Comparison of ENCODE assay signal across 8 mouse cellular contexts in genomic region chr11:97052219-97052646, GRCm38 (mm10). TPM values are rescaled to one million over a fixed set of nuclear protein-coding genes. Genes with fewer than 3 reads are reported as not detected.
DNase-seq lines count a peak whose midpoint lies in the region; ATAC-seq lines count a peak whose summit lies in the region.

No protein-coding gene starts in this region.

- H3K9me3 ChIP-seq in embryonic facial prominence, embryonic 14.5 days (ENCODE audit: control insufficient read depth, low read length) = no peaks in the 10 kb centered on the region
- H3K9me3 ChIP-seq in kidney, embryonic 15.5 days (replicated peaks) = no peaks in the 10 kb centered on the region

- H3K27me3 ChIP-seq in embryonic facial prominence, embryonic 14.5 days (replicated peaks; ENCODE audit: control insufficient read depth, insufficient read depth, low read length) = no peaks in the 10 kb centered on the region
- H3K27me3 ChIP-seq in kidney, embryonic 15.5 days = no peaks in the 10 kb centered on the region

- peak overlapping the region; percentile 82; the same call in 1 of the 2 replicates for H3K4me2 ChIP-seq in embryonic facial prominence, embryonic 14.5 days (ENCODE audit: low read depth, low read length)
- peak overlapping the region; percentile 88 for H3K4me2 ChIP-seq in kidney, embryonic 15.5 days

- H3K27ac ChIP-seq in embryonic facial prominence, embryonic 14.5 days (replicated peaks; ENCODE audit: low read depth, low read length) = no peak overlapping the region
- no peak overlapping the region for H3K27ac ChIP-seq in kidney, embryonic 15.5 days

- 25% methylated on average over 7 of the region's 11 CpGs for WGBS in embryonic facial prominence, embryonic 14.5 days
- WGBS in kidney, embryonic 15.5 days = 24% methylated on average over 11 of the region's 11 CpGs

- no peak overlapping the region for H3K4me3 ChIP-seq in embryonic facial prominence, embryonic 14.5 days (ENCODE audit: low read depth, low read length)
- peak overlapping the region; percentile 63 for H3K4me3 ChIP-seq in kidney, embryonic 15.5 days (replicated peaks)

- DNase-seq in thymus, postnatal 4 days = peak; percentile 43
- no peak for DNase-seq in thymus, postnatal 0 days (ENCODE audit: low spot score)
- no peak for DNase-seq in embryonic facial prominence, embryonic 14.5 days (ENCODE audit: low spot score)
- peak; percentile 61 for DNase-seq in lung, postnatal 14 days
- no peak for DNase-seq in right cerebral cortex, postnatal 4 days
- DNase-seq in testis, postnatal 10 days (ENCODE audit: low spot score) = no peak
- DNase-seq in cerebellum, adult 11 months = no peak

- H3K36me3 ChIP-seq in embryonic facial prominence, embryonic 14.5 days (ENCODE audit: control insufficient read depth, insufficient read depth, low read length) = peaks cover 62% of the 10 kb centered on the region
- peaks cover 59% of the 10 kb centered on the region for H3K36me3 ChIP-seq in kidney, embryonic 15.5 days

- peaks cover 10% of the 10 kb centered on the region for H3K4me1 ChIP-seq in embryonic facial prominence, embryonic 14.5 days (ENCODE audit: control insufficient read depth, insufficient read depth, low read length)
- peaks cover 28% of the 10 kb centered on the region for H3K4me1 ChIP-seq in kidney, embryonic 15.5 days

- ATAC-seq in embryonic facial prominence, embryonic 14.5 days (ENCODE audit: low read depth) = no peak
- ATAC-seq in kidney, embryonic 15.5 days (replicated peaks; ENCODE audit: low FRiP score) = no peak

- H3K9ac ChIP-seq in embryonic facial prominence, embryonic 14.5 days (ENCODE audit: low read depth, low read length) = peak overlapping the region; percentile 81; the same call in 1 of the 2 replicates
- peak overlapping the region; percentile 63; the same call in 1 of the 2 replicates for H3K9ac ChIP-seq in kidney, embryonic 15.5 days

RNA-seq across cellular contexts. Expression of gene Osbpl7, which starts 1.8 kb away (rescaled TPM):
- polyA plus RNA-seq in thymus, postnatal 0 days (2015; fragmentation: Nextera tagmentation; extraction: Ambion mirVana) = 9.9 and 11.6 TPM in 2 replicates
- polyA plus RNA-seq in embryonic facial prominence, embryonic 14.5 days (2014; fragmentation: Nextera tagmentation; extraction: Ambion mirVana) = 5.0 and 7.1 TPM in 2 replicates
- 8.8 and 12.7 TPM in 2 replicates for polyA plus RNA-seq in kidney, embryonic 15.5 days (2015; fragmentation: Nextera tagmentation; extraction: Ambion mirVana)

RNA-seq across cellular contexts. Expression of gene Mrpl10, which starts 10.9 kb away (rescaled TPM):
- 72.4 and 72.8 TPM in 2 replicates for polyA plus RNA-seq in thymus, postnatal 0 days (2015; fragmentation: Nextera tagmentation; extraction: Ambion mirVana)
- 68.9 and 78.1 TPM in 2 replicates for polyA plus RNA-seq in embryonic facial prominence, embryonic 14.5 days (2014; fragmentation: Nextera tagmentation; extraction: Ambion mirVana)
- polyA plus RNA-seq in kidney, embryonic 15.5 days (2015; fragmentation: Nextera tagmentation; extraction: Ambion mirVana) = 90.0 and 91.3 TPM in 2 replicates

RNA-seq across cellular contexts. Expression of gene Lrrc46, which starts 11.0 kb away (rescaled TPM):
- polyA plus RNA-seq in thymus, postnatal 0 days (2015; fragmentation: Nextera tagmentation; extraction: Ambion mirVana) = 0.83 and 0.86 TPM in 2 replicates
- 2.5 and 7.3 TPM in 2 replicates for polyA plus RNA-seq in embryonic facial prominence, embryonic 14.5 days (2014; fragmentation: Nextera tagmentation; extraction: Ambion mirVana)
- 1.0 and 1.5 TPM in 2 replicates for polyA plus RNA-seq in kidney, embryonic 15.5 days (2015; fragmentation: Nextera tagmentation; extraction: Ambion mirVana)

RNA-seq across cellular contexts. Expression of gene Scrn2, which starts 22.5 kb away (rescaled TPM):
- 23.1 and 25.8 TPM in 2 replicates for polyA plus RNA-seq in thymus, postnatal 0 days (2015; fragmentation: Nextera tagmentation; extraction: Ambion mirVana)
- polyA plus RNA-seq in embryonic facial prominence, embryonic 14.5 days (2014; fragmentation: Nextera tagmentation; extraction: Ambion mirVana) = 14.7 and 16.1 TPM in 2 replicates
- polyA plus RNA-seq in kidney, embryonic 15.5 days (2015; fragmentation: Nextera tagmentation; extraction: Ambion mirVana) = 38.2 and 38.8 TPM in 2 replicates

RNA-seq across cellular contexts. Expression of gene Sp6, which starts 39.0 kb away (rescaled TPM):
- polyA plus RNA-seq in thymus, postnatal 0 days (2015; fragmentation: Nextera tagmentation; extraction: Ambion mirVana) = 1.7 TPM in 2 replicates
- 2.1 and 2.9 TPM in 2 replicates for polyA plus RNA-seq in embryonic facial prominence, embryonic 14.5 days (2014; fragmentation: Nextera tagmentation; extraction: Ambion mirVana)
- polyA plus RNA-seq in kidney, embryonic 15.5 days (2015; fragmentation: Nextera tagmentation; extraction: Ambion mirVana) = 1.4 and 1.5 TPM in 2 replicates

Comparison
In these comparisons a context has a peak if more than half of its experiments do, and no peak if none do; other contexts are left out.
1. DNase-seq: peak in thymus, postnatal 4 days (single experiment) and lung, postnatal 14 days (single experiment); none in thymus, postnatal 0 days (single experiment), embryonic facial prominence, embryonic 14.5 days (single experiment), right cerebral cortex, postnatal 4 days (single experiment), testis, postnatal 10 days (single experiment) and cerebellum, adult 11 months (single experiment).